Mouse (Mus musculus) heart, embryonic 14.5 days (tissue): Measurements from ENCODE around the gene Col4a2. TPM values are rescaled to one million over a fixed set of nuclear protein-coding genes. Genes with fewer than 3 reads are reported as not detected.

ENCODE experiments used
- ATAC-seq: fragments of 200-750 bp; cut with Nextera tagmentation; 2 replicates; pipeline ENCODE4 v1.8.0; 2017; ENCODE audit warnings: low read depth, moderate TSS enrichment; ENCODE audit not compliant: insufficient number of reproducible peaks, insufficient read depth, low FRiP score
- H3K27ac ChIP-seq, 2 experiments: fragments of 200-500 bp in 1 of 2; fragments of 300-500 bp in 1 of 2; sonication (generic) in 1 of 2; replicated peaks in 1 of 2; 2 replicates each; pipeline ENCODE4 v1.5.1; 2012 to 2014; ENCODE audit warnings: low read depth in 2 of 2, low read length in 2 of 2, control low read depth in 1 of 2, mild to moderate bottlenecking in 1 of 2, mixed read lengths in 1 of 2; ENCODE audit not compliant: control insufficient read depth in 1 of 2, insufficient read depth in 1 of 2
- H3K27me3 ChIP-seq: fragments of 300-500 bp; sonication (generic); 2 replicates; pipeline ENCODE4 v1.6.1; 2014; ENCODE audit warnings: mild to moderate bottlenecking, low read length, control low read depth; ENCODE audit not compliant: control insufficient read depth, insufficient read depth
- H3K36me3 ChIP-seq: fragments of 300-500 bp; sonication (generic); 2 replicates; pipeline ENCODE4 v1.6.1; 2014; ENCODE audit warnings: mild to moderate bottlenecking, control low read depth, low read length, mixed read lengths; ENCODE audit not compliant: control insufficient read depth, insufficient read depth
- H3K4me1 ChIP-seq, 2 experiments: fragments of 200-500 bp in 1 of 2; fragments of 300-500 bp in 1 of 2; sonication (generic) in 1 of 2; 2 replicates each; pipeline ENCODE4 v1.6.1; 2012 to 2014; ENCODE audit warnings: low read length in 2 of 2, control low read depth in 1 of 2, mixed read lengths in 1 of 2; ENCODE audit not compliant: control insufficient read depth in 2 of 2, insufficient read depth in 2 of 2
- H3K4me2 ChIP-seq: fragments of 300-500 bp; sonication (generic); 2 replicates; pipeline ENCODE4 v1.6.1; 2014; ENCODE audit warnings: mild to moderate bottlenecking, low read length
- H3K4me3 ChIP-seq, 2 experiments: fragments of 200-500 bp in 1 of 2; fragments of 300-500 bp in 1 of 2; sonication (generic) in 1 of 2; 2 replicates each; pipeline ENCODE4 v1.5.1; 2012 to 2014; ENCODE audit warnings: low read length in 2 of 2, mild to moderate bottlenecking in 2 of 2, control low read depth in 1 of 2, low read depth in 1 of 2, moderate library complexity in 1 of 2; ENCODE audit not compliant: control insufficient read depth in 1 of 2, insufficient read depth in 1 of 2
- H3K9ac ChIP-seq: fragments of 300-500 bp; sonication (generic); 2 replicates; pipeline ENCODE4 v1.6.1; 2014; ENCODE audit warnings: mild to moderate bottlenecking, low read length
- H3K9me3 ChIP-seq: fragments of 300-500 bp; sonication (generic); 2 replicates; pipeline ENCODE4 v1.6.1; 2016; ENCODE audit warnings: low read length, control low read depth; ENCODE audit not compliant: control insufficient read depth
- WGBS: fragments of 180-500 bp; shearing (Covaris S2); extraction: QIAGEN DNeasy Blood & Tissue Kit; methylation state at CpG from one replicate; pipeline ENCODE4 v1.1.7; 2014; 5-methylcytosine and 5-hydroxymethylcytosine counted together
- polyA plus RNA-seq: library from polyadenylated mRNA; unstranded; fragments of >200 nt; fragmentation: Nextera tagmentation; extraction: Ambion mirVana; gene quantifications from 2 replicates; pipeline ENCODE4 v1.2.1, GENCODE M21; 2014

Col4a2 gene
- polyA plus RNA-seq, 1 experiment from 2014 or later = 77.7 TPM

GRCm38 (mm10) chr8:11273506-11274158 lies 39.0 kb upstream of the Col4a2 start:
- WGBS = 68% methylated on average over 15 of the region's 15 CpGs
- no peaks in the 10 kb centered on the region for H3K36me3 ChIP-seq
- no peak overlapping the region for H3K4me3 ChIP-seq
- H3K27ac ChIP-seq = peak overlapping the region; percentile 17 to 64
- no peak overlapping the region for H3K9ac ChIP-seq
- H3K9me3 ChIP-seq = no peaks in the 10 kb centered on the region
- no peak for ATAC-seq
- H3K4me1 ChIP-seq = peaks cover 56% of the 10 kb centered on the region in 2 experiments
- no peak overlapping the region for H3K4me2 ChIP-seq
- no peaks in the 10 kb centered on the region for H3K27me3 ChIP-seq

GRCm38 (mm10) chr8:11274415-11274814 lies 38.2 kb upstream of the Col4a2 start:
- peak; percentile 27; the same call in 1 of the 2 replicates for ATAC-seq
- Histone ChIP-seq H3K9me3 (no peaks in the 10 kb centered on the region), H3K9ac (no peak overlapping the region), H3K36me3 (no peaks in the 10 kb centered on the region), H3K4me3 (no peak overlapping the region), H3K4me1 (peaks cover 58 to 64% of the 10 kb centered on the region in 2 experiments), H3K27me3 (no peaks in the 10 kb centered on the region), H3K27ac (peak overlapping the region; percentile 17 to 64), H3K4me2 (peak overlapping the region; percentile 42)
- 11% methylated on average over 7 of the region's 7 CpGs for WGBS

GRCm38 (mm10) chr8:11276286-11276685 lies 36.3 kb upstream of the Col4a2 start:
- H3K9ac ChIP-seq = no peak overlapping the region
- H3K36me3 ChIP-seq = no peaks in the 10 kb centered on the region
- H3K27me3 ChIP-seq = no peaks in the 10 kb centered on the region
- peaks cover 57 to 81% of the 10 kb centered on the region in 2 experiments for H3K4me1 ChIP-seq
- H3K4me3 ChIP-seq = no peak overlapping the region
- H3K9me3 ChIP-seq = no peaks in the 10 kb centered on the region
- no peak overlapping the region for H3K27ac ChIP-seq
- 74% methylated on average over 6 of the region's 6 CpGs for WGBS
- H3K4me2 ChIP-seq = no peak overlapping the region
- no peak for ATAC-seq

GRCm38 (mm10) chr8:11277602-11278051 lies 35.0 kb upstream of the Col4a2 start:
- Histone ChIP-seq H3K4me1 (peaks cover 52 to 76% of the 10 kb centered on the region in 2 experiments), H3K27me3 (no peaks in the 10 kb centered on the region), H3K36me3 (peaks cover 12% of the 10 kb centered on the region; the same call in 1 of the 2 replicates), H3K4me2 (no peak overlapping the region), H3K27ac (peak overlapping the region; percentile 75 to 81; a peak in 3 of 4 replicates), H3K4me3 (no peak overlapping the region), H3K9me3 (0 out of 2 replicates have a peak, but pooled peaks cover 4% of the 10 kb centered on the region), H3K9ac (no peak overlapping the region)
- ATAC-seq = no peak
- 79% methylated on average over 3 of the region's 3 CpGs for WGBS

- WGBS = 51% methylated on average over 4 of the region's 4 CpGs
- ATAC-seq = no peak
- H3K4me1 ChIP-seq = peaks cover 53 to 81% of the 10 kb centered on the region in 2 experiments
- H3K9ac ChIP-seq = no peak overlapping the region
- H3K27me3 ChIP-seq = no peaks in the 10 kb centered on the region
- H3K27ac ChIP-seq = peak overlapping the region; percentile 75 to 81
- H3K4me3 ChIP-seq = no peak overlapping the region
- 0 out of 2 replicates have a peak, but pooled peaks cover 4% of the 10 kb centered on the region for H3K9me3 ChIP-seq
- H3K36me3 ChIP-seq = peaks cover 12% of the 10 kb centered on the region; the same call in 1 of the 2 replicates
- H3K4me2 ChIP-seq = peak overlapping the region; percentile 45
These were observed 34.4 kb upstream of the Col4a2 start for GRCm38 (mm10) chr8:11278101-11278611.

- H3K9me3 ChIP-seq = 0 out of 2 replicates have a peak, but pooled peaks cover 4% of the 10 kb centered on the region
- ATAC-seq = peak; percentile 39
- H3K27me3 ChIP-seq = no peaks in the 10 kb centered on the region
- peak overlapping the region; percentile 51 to 81 for H3K27ac ChIP-seq
- WGBS = 50% methylated on average over 20 of the region's 20 CpGs
- H3K4me1 ChIP-seq = peaks cover 53 to 81% of the 10 kb centered on the region in 2 experiments
- peak overlapping the region; percentile 45 for H3K4me2 ChIP-seq
- no peak overlapping the region for H3K4me3 ChIP-seq
- H3K36me3 ChIP-seq = peaks cover 12% of the 10 kb centered on the region; the same call in 1 of the 2 replicates
- H3K9ac ChIP-seq = 0 out of 2 replicates have a peak overlapping the region, but pooled peaks have one; percentile 25
These were observed 33.2 kb upstream of the Col4a2 start for GRCm38 (mm10) chr8:11279296-11279826.

GRCm38 (mm10) chr8:11280721-11281268 lies 31.8 kb upstream of the Col4a2 start:
- 77% methylated on average over 10 of the region's 10 CpGs for WGBS
- no peak overlapping the region for H3K27ac ChIP-seq

More at GRCm38 (mm10) chr8:11280721-11281268, 31.8 kb upstream of the Col4a2 start:
- no peak overlapping the region for H3K9ac ChIP-seq
- H3K4me2 ChIP-seq = no peak overlapping the region
- no peak overlapping the region for H3K4me3 ChIP-seq
- ATAC-seq = no peak
- no peaks in the 10 kb centered on the region for H3K27me3 ChIP-seq
- peaks cover 44 to 68% of the 10 kb centered on the region in 2 experiments for H3K4me1 ChIP-seq
- H3K9me3 ChIP-seq = 0 out of 2 replicates have a peak, but pooled peaks cover 4% of the 10 kb centered on the region
- peaks cover 12% of the 10 kb centered on the region; the same call in 1 of the 2 replicates for H3K36me3 ChIP-seq
